Mouse (Mus musculus): ENCODE data around the gene Tenm1. TPM values are rescaled to one million over a fixed set of nuclear protein-coding genes. Genes with fewer than 3 reads are reported as not detected.

The Tenm1 gene
- polyA plus RNA-seq, 1 experiment: not detected

DNA sequence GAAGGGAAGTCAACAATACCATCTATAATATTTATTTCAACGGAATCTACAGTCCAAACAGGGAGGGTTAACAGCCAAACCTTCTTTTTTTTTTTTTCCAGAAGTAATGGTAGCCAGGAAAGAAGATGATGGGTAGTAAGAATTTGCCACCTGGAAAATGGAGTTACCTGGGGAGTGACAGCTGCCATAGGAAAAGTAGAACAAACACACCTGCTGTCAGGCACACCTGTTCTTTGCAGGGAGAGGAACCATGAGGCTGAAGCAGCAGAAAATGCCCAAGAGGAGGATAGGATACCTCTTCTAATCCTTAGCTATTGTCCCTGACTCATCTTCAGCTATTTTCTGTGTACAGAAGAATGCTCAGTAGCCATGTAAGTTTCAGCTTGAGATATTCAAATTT is 306.4 kb downstream of the Tenm1 start:
- WGBS: 62% methylated on average over 1 of the region's 1 CpGs
- Histone ChIP-seq H3K4me1 (ENCODE audit: control insufficient read depth, insufficient read depth, low read length) (no peaks in the 10 kb centered on the region), H3K27ac (ENCODE audit: insufficient read depth, low read depth, low read length) (no peak overlapping the region), H3K4me3 (ENCODE audit: insufficient read depth, low read depth, low read length) (no peak overlapping the region)
- TF ChIP-seq CTCF (IDR thresholded peaks at IDR 0.05; ENCODE audit: insufficient read depth, low read depth, low read length) (no peak), POLR2A (IDR thresholded peaks at IDR 0.05; ENCODE audit: insufficient read depth, low read depth, low read length) (no peak)

GRCm38 (mm10) chrX:43122001-43122400 is 306.9 kb downstream of the Tenm1 start:
- no peak overlapping the region for H3K27ac ChIP-seq (ENCODE audit: insufficient read depth, low read depth, low read length)
- H3K4me1 ChIP-seq (ENCODE audit: control insufficient read depth, insufficient read depth, low read length): no peaks in the 10 kb centered on the region
- no peak for TF ChIP-seq POLR2A (IDR thresholded peaks at IDR 0.05; ENCODE audit: insufficient read depth, low read depth, low read length)
- no peak for TF ChIP-seq CTCF (IDR thresholded peaks at IDR 0.05; ENCODE audit: insufficient read depth, low read depth, low read length)
- no peak overlapping the region for H3K4me3 ChIP-seq (ENCODE audit: insufficient read depth, low read depth, low read length)
- 82% methylated on average over 1 of the region's 1 CpGs for WGBS

DNA sequence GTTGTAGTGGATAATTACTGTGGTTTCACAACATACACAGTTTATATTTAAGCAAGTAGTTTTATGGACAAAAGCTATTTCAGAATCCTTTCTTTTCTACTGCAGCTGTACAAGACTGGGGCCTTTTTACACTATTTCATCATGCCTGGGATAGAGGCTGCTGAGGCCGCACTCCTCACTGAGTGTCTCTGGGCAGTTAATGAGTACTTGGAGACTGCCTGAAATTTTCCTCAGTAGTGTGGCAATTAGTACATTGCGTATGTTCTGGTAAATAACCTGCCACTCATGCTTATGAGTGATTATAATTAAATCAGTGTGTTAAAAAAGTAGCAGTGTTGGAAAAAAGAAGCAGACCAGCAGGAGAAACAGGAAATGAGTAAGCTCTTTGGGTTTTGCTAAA is 442.8 kb downstream of the Tenm1 start:
- no peaks in the 10 kb centered on the region for H3K4me1 ChIP-seq (ENCODE audit: control insufficient read depth, insufficient read depth, low read length)
- no peak overlapping the region for H3K4me3 ChIP-seq (ENCODE audit: insufficient read depth, low read depth, low read length)
- WGBS: 65% methylated on average over 2 of the region's 2 CpGs
- no peak overlapping the region for H3K27ac ChIP-seq (ENCODE audit: insufficient read depth, low read depth, low read length)
- TF ChIP-seq POLR2A (IDR thresholded peaks at IDR 0.05; ENCODE audit: insufficient read depth, low read depth, low read length): no peak

- Histone ChIP-seq H3K27ac (ENCODE audit: insufficient read depth, low read depth, low read length) (no peak overlapping the region), H3K4me1 (ENCODE audit: control insufficient read depth, insufficient read depth, low read length) (no peaks in the 10 kb centered on the region), H3K4me3 (ENCODE audit: insufficient read depth, low read depth, low read length) (no peak overlapping the region)
- TF ChIP-seq CTCF (IDR thresholded peaks at IDR 0.05; ENCODE audit: insufficient read depth, low read depth, low read length) (no peak), POLR2A (IDR thresholded peaks at IDR 0.05; ENCODE audit: insufficient read depth, low read depth, low read length) (no peak)
- WGBS: 0% methylated on average over 1 of the region's 1 CpGs
These were observed 455.4 kb downstream of the Tenm1 start for GRCm38 (mm10) chrX:42973562-42973961.

- WGBS: 48% methylated on average over 5 of the region's 5 CpGs
- TF ChIP-seq POLR2A (IDR thresholded peaks at IDR 0.05; ENCODE audit: insufficient read depth, low read depth, low read length) (no peak), CTCF (IDR thresholded peaks at IDR 0.05; ENCODE audit: insufficient read depth, low read depth, low read length) (no peak)
- no peaks in the 10 kb centered on the region for H3K4me1 ChIP-seq (ENCODE audit: control insufficient read depth, insufficient read depth, low read length)
- H3K4me3 ChIP-seq (ENCODE audit: insufficient read depth, low read depth, low read length): no peak overlapping the region
- H3K27ac ChIP-seq (ENCODE audit: insufficient read depth, low read depth, low read length): no peak overlapping the region
These were observed 461.3 kb downstream of the Tenm1 start for GRCm38 (mm10) chrX:42967611-42968010.

DNA sequence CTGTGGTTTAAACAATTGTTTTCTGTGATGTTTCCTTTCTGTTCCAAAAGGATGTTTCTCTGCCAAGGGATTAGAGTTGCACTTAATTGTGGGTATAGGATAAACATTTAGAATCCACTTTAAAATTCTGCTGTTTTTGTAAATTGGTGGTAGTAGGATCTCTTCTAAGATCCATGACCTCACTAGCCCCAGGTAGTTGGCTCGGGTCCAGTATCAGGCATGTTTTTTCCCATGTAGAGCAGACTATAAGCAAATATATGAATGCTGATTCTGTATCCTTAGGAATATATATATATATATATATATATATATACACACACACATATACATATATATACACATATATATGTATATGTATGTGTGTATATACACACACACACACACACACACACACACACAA is 567.2 kb downstream of the Tenm1 start:
- H3K27ac ChIP-seq (ENCODE audit: insufficient read depth, low read depth, low read length): no peak overlapping the region
- H3K4me3 ChIP-seq (ENCODE audit: insufficient read depth, low read depth, low read length): no peak overlapping the region
- TF ChIP-seq POLR2A (IDR thresholded peaks at IDR 0.05; ENCODE audit: insufficient read depth, low read depth, low read length) (no peak), CTCF (IDR thresholded peaks at IDR 0.05; ENCODE audit: insufficient read depth, low read depth, low read length) (no peak)
- 86% methylated on average over 1 of the region's 1 CpGs for WGBS
- H3K4me1 ChIP-seq (ENCODE audit: control insufficient read depth, insufficient read depth, low read length): no peaks in the 10 kb centered on the region

GRCm38 (mm10) chrX:42781566-42781965 is 647.4 kb downstream of the Tenm1 start:
- TF ChIP-seq CTCF (IDR thresholded peaks at IDR 0.05; ENCODE audit: insufficient read depth, low read depth, low read length): no peak
- no peak overlapping the region for H3K27ac ChIP-seq (ENCODE audit: insufficient read depth, low read depth, low read length)
- H3K4me1 ChIP-seq (ENCODE audit: control insufficient read depth, insufficient read depth, low read length): no peaks in the 10 kb centered on the region
- H3K4me3 ChIP-seq (ENCODE audit: insufficient read depth, low read depth, low read length): no peak overlapping the region
- 25% methylated on average over 4 of the region's 4 CpGs for WGBS

- WGBS: 61% methylated on average over 3 of the region's 3 CpGs
- Histone ChIP-seq H3K4me1 (ENCODE audit: control insufficient read depth, insufficient read depth, low read length) (no peaks in the 10 kb centered on the region), H3K27ac (ENCODE audit: insufficient read depth, low read depth, low read length) (no peak overlapping the region), H3K4me3 (ENCODE audit: insufficient read depth, low read depth, low read length) (no peak overlapping the region)
- TF ChIP-seq CTCF (IDR thresholded peaks at IDR 0.05; ENCODE audit: insufficient read depth, low read depth, low read length): no peak
- no peak for TF ChIP-seq POLR2A (IDR thresholded peaks at IDR 0.05; ENCODE audit: insufficient read depth, low read depth, low read length)
These were observed 710.7 kb downstream of the Tenm1 start for GRCm38 (mm10) chrX:42718078-42718785.

- Histone ChIP-seq H3K4me1 (ENCODE audit: control insufficient read depth, insufficient read depth, low read length) (no peaks in the 10 kb centered on the region), H3K27ac (ENCODE audit: insufficient read depth, low read depth, low read length) (no peak overlapping the region), H3K4me3 (ENCODE audit: insufficient read depth, low read depth, low read length) (no peak overlapping the region)
- WGBS: 59% methylated on average over 3 of the region's 3 CpGs
- no peak for TF ChIP-seq POLR2A (IDR thresholded peaks at IDR 0.05; ENCODE audit: insufficient read depth, low read depth, low read length)
- TF ChIP-seq CTCF (IDR thresholded peaks at IDR 0.05; ENCODE audit: insufficient read depth, low read depth, low read length): no peak
These were observed 728.6 kb downstream of the Tenm1 start for GRCm38 (mm10) chrX:42700291-42700690.

DNA sequence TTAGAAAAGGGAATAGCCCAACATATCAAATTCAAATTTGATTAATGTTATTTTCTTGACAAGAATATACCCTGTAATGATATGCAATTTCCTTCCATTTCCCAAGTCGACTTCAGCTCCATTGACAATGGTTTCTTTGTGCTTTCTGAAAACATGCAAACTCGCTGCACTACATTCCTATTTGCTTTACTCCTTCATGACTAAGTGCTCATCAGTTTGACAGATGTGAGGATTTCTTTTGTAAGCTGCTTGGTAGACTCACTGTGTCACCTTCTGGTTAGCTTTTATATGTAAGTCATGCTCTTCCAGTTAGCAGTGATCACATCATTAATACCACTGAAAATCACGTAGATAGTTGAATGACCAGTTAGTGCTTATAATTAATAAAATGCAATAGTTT is 781.8 kb downstream of the Tenm1 start:
- no peak for TF ChIP-seq CTCF (IDR thresholded peaks at IDR 0.05; ENCODE audit: insufficient read depth, low read depth, low read length)
- TF ChIP-seq POLR2A (IDR thresholded peaks at IDR 0.05; ENCODE audit: insufficient read depth, low read depth, low read length): no peak
- Histone ChIP-seq H3K4me1 (ENCODE audit: control insufficient read depth, insufficient read depth, low read length) (no peaks in the 10 kb centered on the region), H3K4me3 (ENCODE audit: insufficient read depth, low read depth, low read length) (no peak overlapping the region), H3K27ac (ENCODE audit: insufficient read depth, low read depth, low read length) (no peak overlapping the region)
- 52% methylated on average over 3 of the region's 3 CpGs for WGBS

Data from olfactory bulb, adult 2 months (tissue).